Mouse (Mus musculus) adrenal gland, postnatal 10 days (tissue): ENCODE results near the gene Akna. TPM values are rescaled to one million over a fixed set of nuclear protein-coding genes. Genes with fewer than 3 reads are reported as not detected.

Experiments
- DNase-seq: peaks from one replicate; pipeline ENCODE4 v3.0.0; 2021; ENCODE audit warnings: mixed read lengths
- total RNA-seq, 2 experiments: library from RNA; stranded (reverse); gene quantifications; 2 replicates each; pipeline ENCODE4 v1.2.3; 2021

Akna gene
- total RNA-seq, 2 experiments from 2014 or later, result 7.4 to 7.7 TPM

- no peak for DNase-seq
Measured at GRCm38 (mm10) chr4:63383474-63383873, 19.7 kb downstream of the Akna start.

- DNase-seq, result no peak
Measured at GRCm38 (mm10) chr4:63382676-63383369, 20.3 kb downstream of the Akna start.

GRCm38 (mm10) chr4:63377483-63377882, 25.7 kb downstream of the Akna start:
- no peak for DNase-seq

- DNase-seq, result peak; percentile 43
Measured at GRCm38 (mm10) chr4:63375367-63375766, 27.8 kb downstream of the Akna start.

GRCm38 (mm10) chr4:63374331-63374730, 28.8 kb downstream of the Akna start:
- DNase-seq, result no peak

DNA sequence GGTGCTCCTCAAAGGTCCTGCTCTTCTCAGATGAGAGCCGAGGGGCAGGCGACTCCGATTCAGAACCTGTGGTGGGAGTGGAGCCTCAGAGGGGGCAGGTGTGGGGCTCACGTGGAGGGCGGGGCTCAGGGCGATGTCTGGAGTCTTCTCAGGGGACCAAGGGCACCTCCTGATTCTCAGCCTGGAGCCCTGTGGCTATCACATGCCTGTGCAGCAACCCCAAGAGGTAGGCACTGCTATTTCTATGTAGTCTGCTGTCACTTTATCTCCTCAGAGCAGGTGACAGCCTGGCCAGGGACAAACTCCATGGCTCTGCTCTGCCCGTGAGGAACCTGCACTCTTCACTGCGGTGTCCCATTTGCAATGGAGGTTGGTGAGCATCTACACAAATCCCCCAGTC, 29.8 kb downstream of the Akna start:
- DNase-seq, result no peak

DNA sequence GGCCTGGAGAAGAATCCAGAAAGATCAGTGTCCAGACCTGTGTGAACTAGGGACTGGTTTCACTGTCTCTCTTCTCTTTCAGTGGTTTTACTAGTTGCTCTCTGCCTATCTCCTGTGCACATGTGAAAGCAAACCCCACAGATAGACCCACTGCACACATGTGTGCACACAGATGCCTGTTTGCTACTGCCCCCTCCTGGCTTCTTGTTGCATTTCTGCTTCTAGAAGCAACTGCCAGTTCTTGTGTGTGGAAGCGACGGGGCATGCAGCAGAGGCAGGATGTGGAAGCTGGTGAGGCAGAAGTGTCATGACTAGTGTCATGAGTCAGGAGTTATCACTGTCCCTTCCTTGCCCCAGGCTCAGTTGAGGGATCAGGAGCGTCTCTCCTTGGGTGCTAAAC, 31.3 kb downstream of the Akna start:
- peak; percentile 60 for DNase-seq

DNA sequence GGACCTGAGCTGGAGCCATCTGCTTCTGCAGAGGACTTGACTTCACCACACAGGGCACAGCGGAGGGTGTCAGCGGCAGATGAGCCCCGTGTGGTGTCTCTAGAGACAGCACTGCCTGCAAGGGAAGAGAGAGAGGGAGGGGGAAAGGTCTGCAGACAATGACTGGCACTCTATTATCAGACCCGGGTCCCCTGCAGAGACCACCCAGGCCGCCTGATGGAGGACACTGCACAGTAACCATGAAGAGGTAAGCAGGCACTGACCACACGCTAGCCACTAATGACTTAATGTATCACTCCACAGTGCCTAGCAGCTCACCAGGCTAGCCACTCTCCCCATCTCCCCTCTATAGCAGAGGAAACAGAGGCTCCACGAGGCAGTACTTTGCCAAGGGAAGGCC, 32.3 kb downstream of the Akna start:
- DNase-seq, result no peak

DNA sequence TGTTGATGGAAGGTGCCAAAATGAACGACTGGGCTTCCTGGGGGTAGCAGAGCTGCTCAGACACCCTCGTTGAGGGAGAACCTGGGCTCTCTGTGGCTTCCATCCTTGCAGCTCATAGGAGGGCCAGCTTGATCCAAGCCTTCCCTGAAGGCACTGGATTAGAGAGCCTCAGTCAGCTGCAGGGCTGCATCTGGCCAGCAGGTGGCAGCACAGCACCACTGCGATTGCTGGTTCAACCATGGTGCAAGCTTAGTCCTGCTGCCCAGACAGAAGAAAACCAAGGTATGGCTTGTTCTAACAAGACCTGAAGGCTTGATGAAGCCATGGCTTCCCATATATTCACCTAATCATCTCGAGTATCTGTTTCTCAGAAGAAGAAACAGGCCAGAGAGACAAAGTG, 34.6 kb downstream of the Akna start:
- DNase-seq, result peak; percentile 95

GRCm38 (mm10) chr4:63362150-63362549, 41.0 kb downstream of the Akna start, which contains the start of gene Orm2:
TSS of gene Orm2 (plus strand) at chr4:63362449.
- peak; percentile 69 for DNase-seq

DNA sequence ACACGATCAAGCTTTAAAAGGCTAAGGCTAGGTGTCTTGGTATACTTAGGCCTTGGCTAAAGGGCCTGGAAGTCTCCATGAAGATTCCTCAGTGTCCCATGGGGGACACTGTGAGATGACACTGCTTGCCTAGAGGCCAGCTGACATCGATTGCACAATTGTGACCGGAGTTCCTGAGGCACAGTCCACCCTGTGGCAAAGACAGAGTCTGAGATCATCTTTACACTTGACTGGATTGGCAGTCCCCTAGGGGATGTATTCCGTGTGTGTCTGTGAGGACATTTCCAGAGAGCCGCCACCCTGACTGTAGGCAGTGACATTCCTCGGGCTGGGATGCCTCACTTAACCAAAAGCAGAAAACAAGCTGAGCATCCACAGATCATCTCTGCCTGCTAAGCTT, 43.3 kb downstream of the Akna start:
- DNase-seq, result no peak

- DNase-seq, result peak; percentile 69
Measured at GRCm38 (mm10) chr4:63356981-63357570, 46.1 kb downstream of the Akna start.

DNA sequence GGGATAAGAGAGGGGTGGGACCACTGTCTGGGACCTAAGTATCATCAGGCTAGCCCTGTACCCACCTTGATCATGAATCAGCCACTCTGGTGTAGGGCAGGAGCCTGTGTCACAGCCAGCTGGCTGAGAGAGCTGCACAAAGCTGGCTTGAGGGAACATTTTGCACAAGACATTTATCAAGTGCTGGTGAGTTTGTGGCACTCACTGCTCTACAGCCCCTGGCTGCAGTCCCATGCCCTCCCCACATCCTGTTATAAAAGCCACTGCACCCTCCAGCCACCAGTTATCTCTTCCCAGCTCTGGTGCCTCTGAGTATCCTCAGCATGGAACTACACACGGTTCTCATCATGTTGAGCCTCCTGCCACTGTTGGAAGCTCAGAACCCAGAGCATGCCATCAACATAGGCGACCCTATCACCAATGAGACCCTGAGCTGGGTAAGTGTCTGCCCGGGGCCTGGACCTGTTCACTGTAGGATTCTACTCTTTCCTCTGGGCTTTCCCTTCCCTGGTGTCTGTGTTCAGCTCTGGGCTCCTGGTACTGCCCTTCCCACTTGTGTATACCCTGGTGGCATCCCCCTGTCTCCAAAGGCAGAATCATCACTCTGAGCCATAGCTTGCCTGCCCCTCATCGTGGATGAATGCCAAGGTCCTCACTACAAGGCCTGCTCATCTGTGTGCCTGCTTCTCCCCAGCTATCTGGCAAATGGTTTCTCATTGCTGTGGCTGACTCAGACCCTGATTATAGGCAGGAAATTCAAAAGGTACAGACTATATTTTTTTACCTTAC, 47.1 kb downstream of the Akna start, which contains the start of gene Orm3:
Gene Orm3, plus strand, starts transcription at position 286 of the 789 bp plus-strand sequence.
- peak; percentile 73 for DNase-seq

GRCm38 (mm10) chr4:63348524-63348923, 54.6 kb downstream of the Akna start:
- no peak for DNase-seq

DNA sequence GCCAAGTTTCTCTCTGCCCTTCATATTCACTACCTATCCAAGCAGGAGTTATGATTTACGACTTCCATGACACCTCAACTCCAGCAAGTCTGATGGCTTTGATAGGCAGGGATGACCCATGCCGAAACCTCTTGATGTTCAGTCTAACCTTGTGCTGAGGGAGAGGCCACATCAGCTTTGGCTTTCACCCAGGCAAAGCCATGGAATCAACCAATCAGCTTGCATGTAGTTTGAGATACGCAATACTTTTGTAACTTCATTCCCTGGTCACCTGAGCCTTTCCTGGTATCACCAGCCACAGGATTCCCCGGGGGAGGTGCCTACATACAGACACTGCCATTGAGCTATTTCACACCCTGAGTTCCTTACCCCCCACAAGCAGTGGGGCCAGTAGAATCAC, 56.5 kb downstream of the Akna start:
- DNase-seq, result no peak

DNA sequence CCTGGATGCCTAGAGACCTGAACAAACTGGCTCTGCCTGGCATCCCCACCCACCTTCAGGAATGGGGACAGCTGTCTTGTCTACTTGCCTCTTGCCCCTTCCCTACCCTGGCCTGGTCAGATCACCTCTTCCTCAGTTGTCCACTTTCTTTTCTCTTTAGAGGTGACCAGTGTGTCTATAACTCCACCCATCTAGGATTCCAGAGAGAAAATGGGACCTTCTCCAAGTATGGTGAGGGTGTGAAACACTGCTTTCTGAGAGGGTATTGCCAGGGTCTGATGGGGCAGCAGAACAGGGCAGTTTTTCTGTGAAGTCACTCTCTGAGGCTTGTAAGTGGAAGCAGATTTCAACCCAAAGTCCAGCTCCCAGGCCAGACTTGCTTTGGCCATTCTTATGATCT, 57.9 kb downstream of the Akna start:
- no peak for DNase-seq

DNA sequence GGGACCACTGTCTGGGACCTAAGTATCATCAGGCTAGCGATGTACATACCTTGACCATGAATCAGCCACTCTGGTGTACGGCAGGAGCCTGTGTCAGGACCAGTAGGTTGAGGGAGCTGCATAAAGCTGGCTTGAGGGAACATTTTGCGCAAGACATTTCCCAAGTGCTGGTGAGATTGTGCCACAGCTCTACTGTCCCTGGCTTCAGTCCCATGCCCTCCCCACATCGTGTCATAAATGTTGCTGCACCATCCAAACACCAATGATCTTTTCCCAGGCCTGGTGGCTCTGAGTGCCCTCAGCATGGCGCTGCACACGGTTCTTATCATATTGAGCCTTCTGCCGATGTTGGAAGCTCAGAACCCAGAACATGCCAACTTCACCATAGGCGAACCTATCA, 58.9 kb downstream of the Akna start, which contains the start of gene Orm1:
Gene Orm1, plus strand, starts transcription at position 266 of the 400 bp plus-strand sequence.
- peak; percentile 75 for DNase-seq

DNA sequence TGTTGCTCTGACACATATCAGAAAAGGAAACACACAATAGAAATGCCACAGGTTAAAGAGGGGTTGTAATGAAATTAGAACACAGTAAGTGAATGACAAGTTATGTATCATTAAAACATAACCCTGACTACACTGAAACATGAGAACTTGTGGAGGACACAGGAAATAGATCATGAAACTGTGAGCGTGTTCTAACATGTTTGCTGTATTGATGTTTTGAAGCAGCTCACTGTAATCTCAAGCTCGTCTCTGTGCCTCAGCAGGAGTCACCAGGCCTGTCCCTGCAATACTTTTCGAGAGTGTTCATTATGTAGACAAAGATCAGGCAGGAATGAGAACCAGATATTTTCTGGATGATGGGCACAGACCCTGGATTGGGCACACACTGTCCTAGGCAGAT, 59.5 kb downstream of the Akna start:
- DNase-seq, result no peak

GRCm38 (mm10) chr4:63342491-63342890, 60.7 kb downstream of the Akna start:
- no peak for DNase-seq

DNA sequence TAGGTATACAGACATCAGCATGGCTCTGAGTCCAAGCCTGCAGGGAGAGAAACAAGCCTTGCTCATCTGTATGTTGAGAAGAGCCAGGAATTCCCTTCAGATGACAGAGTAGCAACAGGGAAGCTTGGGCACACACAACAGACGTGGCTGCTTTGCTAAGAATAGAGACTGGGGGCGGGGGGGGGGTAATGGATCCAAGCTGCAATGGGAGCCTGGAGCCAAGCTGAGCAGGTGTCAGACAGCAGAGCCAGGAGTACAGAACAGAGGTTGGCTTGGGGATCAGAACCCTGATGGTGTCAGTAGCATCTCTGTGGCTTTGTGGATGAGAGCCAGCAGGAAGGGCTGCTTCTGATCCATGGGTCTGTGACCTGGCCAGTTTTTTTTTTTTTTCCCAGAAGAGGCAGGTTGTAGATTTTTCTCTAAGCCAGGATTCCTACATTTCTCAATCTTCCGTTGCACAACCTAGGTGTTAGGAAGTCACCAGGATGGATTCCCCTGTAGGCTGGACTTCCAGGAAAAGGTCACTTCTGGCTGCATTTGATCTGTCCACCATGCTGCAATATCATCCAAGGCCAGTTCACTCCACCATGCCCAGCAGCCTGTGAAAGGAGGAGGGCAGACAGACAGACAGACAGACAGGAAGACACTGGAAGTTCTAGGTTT, 64.6 kb downstream of the Akna start:
- DNase-seq, result no peak

GRCm38 (mm10) chr4:63333403-63333802, 69.8 kb downstream of the Akna start:
- no peak for DNase-seq

DNA sequence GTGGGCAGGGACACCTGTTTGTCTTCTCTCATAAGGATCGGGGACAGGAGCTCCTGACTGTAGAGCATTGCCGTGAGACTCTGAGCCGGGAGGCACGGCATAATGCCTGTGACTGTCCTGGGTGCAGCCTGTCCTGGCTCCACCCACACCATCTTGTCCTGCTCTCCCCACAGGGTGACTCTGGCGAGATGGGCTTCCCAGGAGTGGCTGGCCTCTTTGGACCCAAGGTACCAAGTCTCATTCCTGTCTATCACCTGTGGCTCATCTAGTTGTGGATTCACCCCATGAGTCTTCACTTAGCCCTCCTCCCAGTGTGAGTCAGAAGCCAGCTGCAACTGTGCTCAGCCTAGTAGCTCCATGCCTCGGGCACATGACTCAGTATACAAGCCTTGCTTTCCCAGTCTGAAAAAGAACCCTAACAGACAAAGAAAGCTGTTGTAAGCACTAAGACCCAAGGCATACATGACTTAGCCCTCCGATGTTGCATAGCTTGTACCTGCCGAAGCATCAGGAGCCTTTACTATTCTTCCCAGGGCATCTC, 79.8 kb downstream of the Akna start:
- DNase-seq, result no peak
